Mouse (Mus musculus): ENCODE results near the gene Tnfsf9. TPM values are rescaled to one million over a fixed set of nuclear protein-coding genes. Genes with fewer than 3 reads are reported as not detected.
"Not testable (repeated sequence)": the region's sequence is repeated elsewhere in the genome, so short reads cannot be mapped to it uniquely, and the experiment has no call there.

Gene Tnfsf9
- polyA plus RNA-seq, 1 experiment from 2014 or later: 5.6 TPM

GRCm38 (mm10) chr17:57125853-57126622, 20.9 kb downstream of the Tnfsf9 start:
- Histone ChIP-seq H3K9ac (replicated peaks; ENCODE audit: low read length) (no peak overlapping the region), H3K27ac (replicated peaks; ENCODE audit: low read depth, low read length) (no peak overlapping the region), H3K27me3 (ENCODE audit: control insufficient read depth, insufficient read depth, low read length) (no peaks in the 10 kb centered on the region), H3K4me1 (ENCODE audit: control insufficient read depth, insufficient read depth, low read length) (no peaks in the 10 kb centered on the region), H3K4me2 (ENCODE audit: low read depth, low read length) (no peak overlapping the region), H3K4me3 (ENCODE audit: low read depth, low read length) (no peak overlapping the region), H3K9me3 (replicated peaks; ENCODE audit: control insufficient read depth, low read length) (no peaks in the 10 kb centered on the region), H3K36me3 (replicated peaks; ENCODE audit: control insufficient read depth, insufficient read depth, low read depth, low read length) (no peaks in the 10 kb centered on the region)
- DNase-seq (ENCODE audit: low spot score) (no peak), ATAC-seq (replicated peaks; ENCODE audit: insufficient number of reproducible peaks, low FRiP score, low TSS enrichment, low read depth) (no peak)
- 64% methylated on average over 3 of the region's 3 CpGs for WGBS

DNA sequence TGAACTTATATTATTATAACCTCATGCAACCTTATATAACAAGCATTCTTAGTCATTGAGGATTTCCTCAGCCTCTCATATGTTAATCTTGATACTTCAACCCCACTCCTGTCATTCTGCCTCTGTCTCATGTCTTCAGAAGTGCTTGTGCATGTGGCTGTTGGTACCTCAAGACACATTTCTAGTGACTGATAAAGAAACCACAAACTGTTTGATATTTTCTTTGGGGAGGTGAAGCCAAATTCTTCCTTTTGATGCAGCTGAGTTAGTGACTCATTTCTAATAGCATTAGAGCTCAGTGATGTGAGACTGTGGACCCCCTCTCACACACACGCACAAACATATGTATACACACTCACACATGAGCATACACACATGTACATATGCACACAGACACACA, 26.7 kb downstream of the Tnfsf9 start:
- Histone ChIP-seq H3K4me3 (ENCODE audit: low read depth, low read length) (no peak overlapping the region), H3K4me2 (ENCODE audit: low read depth, low read length) (no peak overlapping the region), H3K9me3 (replicated peaks; ENCODE audit: control insufficient read depth, low read length) (no peaks in the 10 kb centered on the region), H3K27me3 (ENCODE audit: control insufficient read depth, insufficient read depth, low read length) (no peaks in the 10 kb centered on the region), H3K36me3 (replicated peaks; ENCODE audit: control insufficient read depth, insufficient read depth, low read depth, low read length) (no peaks in the 10 kb centered on the region), H3K4me1 (ENCODE audit: control insufficient read depth, insufficient read depth, low read length) (no peaks in the 10 kb centered on the region), H3K27ac (replicated peaks; ENCODE audit: low read depth, low read length) (no peak overlapping the region), H3K9ac (replicated peaks; ENCODE audit: low read length) (no peak overlapping the region)
- ATAC-seq (replicated peaks; ENCODE audit: insufficient number of reproducible peaks, low FRiP score, low TSS enrichment, low read depth): no peak
- WGBS: 92% methylated on average over 1 of the region's 1 CpGs
- no peak for DNase-seq (ENCODE audit: low spot score)

GRCm38 (mm10) chr17:57134021-57134420, 28.9 kb downstream of the Tnfsf9 start:
- ATAC-seq (replicated peaks; ENCODE audit: insufficient number of reproducible peaks, low FRiP score, low TSS enrichment, low read depth); H3K4me3 ChIP-seq (ENCODE audit: low read depth, low read length); H3K36me3 ChIP-seq (replicated peaks; ENCODE audit: control insufficient read depth, insufficient read depth, low read depth, low read length); H3K4me2 ChIP-seq (ENCODE audit: low read depth, low read length); H3K9ac ChIP-seq (replicated peaks; ENCODE audit: low read length); DNase-seq (ENCODE audit: low spot score); H3K27ac ChIP-seq (replicated peaks; ENCODE audit: low read depth, low read length); H3K9me3 ChIP-seq (replicated peaks; ENCODE audit: control insufficient read depth, low read length); H3K27me3 ChIP-seq (ENCODE audit: control insufficient read depth, insufficient read depth, low read length); H3K4me1 ChIP-seq (ENCODE audit: control insufficient read depth, insufficient read depth, low read length): not testable (repeated sequence)
- WGBS: 22% methylated on average over 3 of the region's 3 CpGs

DNA sequence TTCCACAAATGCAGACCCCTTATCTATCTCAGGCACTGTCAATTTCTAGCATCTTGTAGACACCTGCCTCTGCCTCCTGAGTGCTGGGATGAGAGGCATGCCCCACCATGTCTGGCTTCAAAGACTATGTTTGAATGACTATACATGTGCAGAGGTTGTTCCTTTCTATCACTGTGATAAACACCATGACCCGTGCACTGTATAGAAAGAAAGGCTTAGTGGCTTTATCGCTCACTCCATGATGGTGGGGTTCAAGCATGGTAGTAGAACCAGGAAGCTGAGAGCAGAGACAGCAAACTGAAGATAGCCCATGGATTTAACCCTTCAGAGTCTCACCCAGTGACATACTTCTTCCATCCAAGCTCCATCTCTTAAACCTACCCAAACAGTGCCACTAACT, 29.6 kb downstream of the Tnfsf9 start:
- Histone ChIP-seq H3K4me1 (ENCODE audit: control insufficient read depth, insufficient read depth, low read length) (no peaks in the 10 kb centered on the region), H3K4me3 (ENCODE audit: low read depth, low read length) (no peak overlapping the region), H3K36me3 (replicated peaks; ENCODE audit: control insufficient read depth, insufficient read depth, low read depth, low read length) (no peaks in the 10 kb centered on the region), H3K27ac (replicated peaks; ENCODE audit: low read depth, low read length) (no peak overlapping the region), H3K27me3 (ENCODE audit: control insufficient read depth, insufficient read depth, low read length) (no peaks in the 10 kb centered on the region), H3K9ac (replicated peaks; ENCODE audit: low read length) (no peak overlapping the region), H3K4me2 (ENCODE audit: low read depth, low read length) (no peak overlapping the region), H3K9me3 (replicated peaks; ENCODE audit: control insufficient read depth, low read length) (no peaks in the 10 kb centered on the region)
- DNase-seq (ENCODE audit: low spot score) (no peak), ATAC-seq (replicated peaks; ENCODE audit: insufficient number of reproducible peaks, low FRiP score, low TSS enrichment, low read depth) (no peak)
- whole genome bisulfite sequencing: 89% methylated on average over 2 of the region's 2 CpGs

DNA sequence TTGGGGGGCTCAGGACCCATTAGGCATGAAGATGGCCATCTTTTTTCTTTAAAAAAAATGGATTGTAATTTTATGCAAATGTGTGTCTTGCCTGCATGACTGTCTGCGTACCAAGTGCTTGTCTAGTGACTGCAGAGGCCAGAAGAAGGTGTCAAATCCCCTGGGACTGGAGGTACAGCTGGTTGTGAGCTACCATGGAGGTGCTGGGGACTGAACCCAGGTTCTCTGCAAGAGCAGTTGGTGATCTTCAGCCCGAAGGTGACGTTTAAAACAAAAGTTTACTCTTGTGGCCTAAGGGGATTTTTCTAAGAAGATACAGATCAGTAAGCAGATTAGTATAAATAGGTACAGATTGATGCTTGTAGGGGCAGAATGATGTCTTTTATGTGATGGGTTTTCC, 30.5 kb downstream of the Tnfsf9 start:
- Histone ChIP-seq H3K4me1 (ENCODE audit: control insufficient read depth, insufficient read depth, low read length) (no peaks in the 10 kb centered on the region), H3K4me3 (ENCODE audit: low read depth, low read length) (no peak overlapping the region), H3K9ac (replicated peaks; ENCODE audit: low read length) (no peak overlapping the region), H3K9me3 (replicated peaks; ENCODE audit: control insufficient read depth, low read length) (no peaks in the 10 kb centered on the region), H3K36me3 (replicated peaks; ENCODE audit: control insufficient read depth, insufficient read depth, low read depth, low read length) (no peaks in the 10 kb centered on the region), H3K27me3 (ENCODE audit: control insufficient read depth, insufficient read depth, low read length) (no peaks in the 10 kb centered on the region), H3K4me2 (ENCODE audit: low read depth, low read length) (no peak overlapping the region), H3K27ac (replicated peaks; ENCODE audit: low read depth, low read length) (no peak overlapping the region)
- DNase-seq (ENCODE audit: low spot score) (no peak), ATAC-seq (replicated peaks; ENCODE audit: insufficient number of reproducible peaks, low FRiP score, low TSS enrichment, low read depth) (no peak)
- 77% methylated on average over 3 of the region's 3 CpGs for WGBS

DNA sequence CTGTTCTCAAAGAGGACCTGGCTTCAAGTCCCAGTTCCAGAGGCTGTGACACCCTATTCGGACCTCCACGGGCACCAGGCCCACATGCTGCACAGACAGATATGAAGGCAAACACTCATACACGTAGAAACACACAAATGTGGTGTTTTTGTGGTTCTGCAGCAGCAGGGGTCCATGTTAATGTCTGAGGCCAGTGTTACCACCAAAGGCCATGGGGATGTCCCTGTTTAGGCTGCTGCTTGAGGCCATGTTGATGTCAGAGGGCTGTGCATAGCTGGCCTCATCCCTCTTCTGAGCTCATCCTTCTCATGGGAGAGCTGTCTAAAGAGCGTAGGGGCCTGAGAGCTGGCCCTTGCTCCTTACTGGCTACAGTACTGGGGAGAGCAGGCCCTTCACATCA, 33.6 kb downstream of the Tnfsf9 start:
- DNase-seq (ENCODE audit: low spot score) (no peak), ATAC-seq (replicated peaks; ENCODE audit: insufficient number of reproducible peaks, low FRiP score, low TSS enrichment, low read depth) (no peak)
- no peaks in the 10 kb centered on the region for H3K9me3 ChIP-seq (replicated peaks; ENCODE audit: control insufficient read depth, low read length)
- H3K27ac ChIP-seq (replicated peaks; ENCODE audit: low read depth, low read length): no peak overlapping the region
- no peaks in the 10 kb centered on the region for H3K36me3 ChIP-seq (replicated peaks; ENCODE audit: control insufficient read depth, insufficient read depth, low read depth, low read length)
- H3K4me2 ChIP-seq (ENCODE audit: low read depth, low read length): no peak overlapping the region
- no peak overlapping the region for H3K4me3 ChIP-seq (ENCODE audit: low read depth, low read length)
- H3K9ac ChIP-seq (replicated peaks; ENCODE audit: low read length): no peak overlapping the region
- WGBS: 85% methylated on average over 4 of the region's 4 CpGs
- no peaks in the 10 kb centered on the region for H3K27me3 ChIP-seq (ENCODE audit: control insufficient read depth, insufficient read depth, low read length)
- H3K4me1 ChIP-seq (ENCODE audit: control insufficient read depth, insufficient read depth, low read length): no peaks in the 10 kb centered on the region

GRCm38 (mm10) chr17:57139708-57140107, 34.6 kb downstream of the Tnfsf9 start:
- no peaks in the 10 kb centered on the region for H3K4me1 ChIP-seq (ENCODE audit: control insufficient read depth, insufficient read depth, low read length)
- no peak overlapping the region for H3K9ac ChIP-seq (replicated peaks; ENCODE audit: low read length)
- H3K27me3 ChIP-seq (ENCODE audit: control insufficient read depth, insufficient read depth, low read length): no peaks in the 10 kb centered on the region
- H3K27ac ChIP-seq (replicated peaks; ENCODE audit: low read depth, low read length): no peak overlapping the region
- H3K9me3 ChIP-seq (replicated peaks; ENCODE audit: control insufficient read depth, low read length): no peaks in the 10 kb centered on the region
- DNase-seq (ENCODE audit: low spot score) (no peak), ATAC-seq (replicated peaks; ENCODE audit: insufficient number of reproducible peaks, low FRiP score, low TSS enrichment, low read depth) (no peak)
- WGBS: 86% methylated on average over 3 of the region's 3 CpGs
- H3K4me2 ChIP-seq (ENCODE audit: low read depth, low read length): no peak overlapping the region
- no peak overlapping the region for H3K4me3 ChIP-seq (ENCODE audit: low read depth, low read length)
- no peaks in the 10 kb centered on the region for H3K36me3 ChIP-seq (replicated peaks; ENCODE audit: control insufficient read depth, insufficient read depth, low read depth, low read length)

GRCm38 (mm10) chr17:57143704-57144103, 38.6 kb downstream of the Tnfsf9 start:
- 85% methylated on average over 3 of the region's 3 CpGs for WGBS
- ATAC-seq (replicated peaks; ENCODE audit: insufficient number of reproducible peaks, low FRiP score, low TSS enrichment, low read depth): no peak

More at GRCm38 (mm10) chr17:57143704-57144103, 38.6 kb downstream of the Tnfsf9 start:
- Histone ChIP-seq H3K9me3 (replicated peaks; ENCODE audit: control insufficient read depth, low read length) (no peaks in the 10 kb centered on the region), H3K36me3 (replicated peaks; ENCODE audit: control insufficient read depth, insufficient read depth, low read depth, low read length) (no peaks in the 10 kb centered on the region), H3K4me2 (ENCODE audit: low read depth, low read length) (no peak overlapping the region), H3K4me3 (ENCODE audit: low read depth, low read length) (no peak overlapping the region), H3K4me1 (ENCODE audit: control insufficient read depth, insufficient read depth, low read length) (no peaks in the 10 kb centered on the region), H3K27ac (replicated peaks; ENCODE audit: low read depth, low read length) (no peak overlapping the region), H3K27me3 (ENCODE audit: control insufficient read depth, insufficient read depth, low read length) (peaks cover 11% of the 10 kb centered on the region), H3K9ac (replicated peaks; ENCODE audit: low read length) (no peak overlapping the region)
- DNase-seq (ENCODE audit: low spot score): no peak
